Mouse (Mus musculus) adipocyte (in vitro differentiated cells): ENCODE results near the gene Cybrd1.
A peak's percentile ranks its signal among the peaks of the same experiment; 100 is the strongest.

ENCODE experiments used
- DNase-seq: peaks from one replicate; pipeline ENCODE4 v3.0.0-alpha.2; 2016; ENCODE audit warnings: low spot score

Gene Cybrd1

DNA sequence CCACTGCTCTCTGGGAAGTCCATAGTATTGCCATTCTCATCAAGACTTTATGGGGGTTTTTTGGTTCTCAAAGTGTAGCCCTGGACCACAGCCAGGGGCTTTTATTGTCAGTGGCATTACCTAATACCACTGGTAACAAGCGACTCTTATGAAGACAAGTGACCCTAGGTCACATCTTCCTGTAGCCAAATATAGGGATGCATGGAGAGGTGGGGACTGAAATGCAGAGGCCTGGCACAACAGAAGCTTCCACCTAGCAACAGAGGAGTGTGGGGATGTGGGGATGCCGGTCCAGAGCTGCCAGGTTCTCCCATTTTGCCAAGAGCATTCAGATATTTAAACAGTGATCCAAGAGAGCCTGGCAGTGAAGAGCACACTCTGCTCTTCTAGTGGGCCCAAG is 5.9 kb downstream of the Cybrd1 start:
- DNase-seq: no peak

GRCm38 (mm10) chr2:71127779-71128534 is 10.2 kb downstream of the Cybrd1 start:
- DNase-seq: no peak

DNA sequence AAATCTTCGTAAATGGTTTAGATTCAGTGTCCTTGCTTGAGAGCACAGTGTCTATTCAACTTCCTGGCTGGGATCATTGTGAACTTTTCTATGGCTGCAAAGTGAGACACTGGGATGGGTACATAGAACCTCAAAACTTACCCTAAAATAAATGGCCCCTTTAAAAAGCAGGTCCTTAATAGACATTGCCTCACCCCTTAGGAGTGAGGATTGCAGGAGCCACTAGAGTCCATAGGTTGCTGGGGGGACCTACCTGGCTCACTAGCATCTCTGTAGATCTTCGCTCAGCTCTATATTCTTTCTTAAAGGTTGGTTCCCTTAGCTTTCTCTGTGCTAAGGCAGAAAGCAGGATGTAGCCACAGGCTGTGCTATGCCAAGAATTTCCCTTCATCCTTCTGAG is 12.6 kb downstream of the Cybrd1 start:
- DNase-seq: no peak

GRCm38 (mm10) chr2:71131866-71132496 is 14.3 kb downstream of the Cybrd1 start:
- no peak for DNase-seq

DNA sequence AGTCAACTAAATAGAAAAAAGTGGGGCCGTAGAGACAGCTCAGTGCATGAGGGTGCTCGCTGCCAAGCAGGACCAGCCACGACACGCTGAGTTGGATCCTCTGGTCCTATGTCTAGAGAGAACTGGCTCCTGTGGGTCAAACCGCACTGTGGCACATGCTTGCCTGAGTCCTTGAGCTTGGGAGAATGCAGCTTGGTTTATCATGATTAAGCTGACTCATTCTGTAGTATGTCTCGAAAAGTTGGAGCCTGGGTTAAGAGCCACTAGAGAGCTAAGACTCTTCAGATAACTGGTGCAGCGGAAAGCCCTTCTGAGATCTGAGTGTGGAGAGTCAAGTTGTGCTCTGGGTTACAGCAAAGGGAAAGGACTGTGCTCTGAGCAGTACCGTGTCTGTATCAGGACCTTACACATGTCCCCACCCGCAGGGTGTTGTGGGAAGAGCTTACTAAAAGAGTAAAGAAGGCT is 16.4 kb downstream of the Cybrd1 start:
- no peak for DNase-seq

GRCm38 (mm10) chr2:71134836-71135235 is 17.1 kb downstream of the Cybrd1 start:
- DNase-seq: no peak

DNA sequence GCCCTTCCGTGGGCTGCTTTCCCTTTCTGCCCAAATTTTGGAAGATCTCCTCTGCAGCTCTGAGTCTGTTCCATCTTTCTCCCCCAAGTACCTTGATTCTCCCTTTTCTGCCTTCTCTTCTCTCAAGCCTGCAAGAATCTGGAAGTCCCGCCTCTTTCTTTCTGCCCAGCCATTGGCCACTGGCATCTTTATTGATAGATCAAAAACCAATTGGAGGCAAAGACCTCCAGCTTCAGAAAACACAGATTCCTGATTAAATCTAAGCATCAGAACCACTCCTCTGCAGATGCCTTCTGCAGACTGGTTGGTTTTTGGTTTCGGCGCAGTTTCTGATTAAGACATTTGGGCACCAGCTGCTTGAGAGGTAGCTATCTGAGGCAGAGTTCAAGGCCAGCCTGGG is 22.9 kb downstream of the Cybrd1 start:
- no peak for DNase-seq

DNA sequence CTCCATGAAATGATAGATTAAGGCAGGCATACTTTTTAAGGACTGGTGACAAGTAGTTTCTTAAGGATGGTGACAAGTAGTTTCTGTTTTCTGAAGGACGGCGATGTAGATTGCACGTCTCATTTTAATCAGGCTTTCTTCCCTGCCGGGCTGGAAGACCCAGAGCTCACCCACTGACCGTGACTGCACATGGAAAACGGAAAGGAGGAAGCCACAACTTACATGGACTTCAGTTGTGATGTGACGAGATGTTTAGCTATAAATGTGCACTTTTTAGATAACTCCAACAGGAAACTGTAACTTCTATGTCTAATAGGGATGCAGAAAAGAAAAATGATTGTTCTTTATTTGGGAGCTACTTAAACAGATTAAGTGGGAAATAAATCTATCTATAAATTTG is 24.7 kb downstream of the Cybrd1 start:
- no peak for DNase-seq

GRCm38 (mm10) chr2:71145853-71146252 is 28.1 kb downstream of the Cybrd1 start:
- DNase-seq: no peak

DNA sequence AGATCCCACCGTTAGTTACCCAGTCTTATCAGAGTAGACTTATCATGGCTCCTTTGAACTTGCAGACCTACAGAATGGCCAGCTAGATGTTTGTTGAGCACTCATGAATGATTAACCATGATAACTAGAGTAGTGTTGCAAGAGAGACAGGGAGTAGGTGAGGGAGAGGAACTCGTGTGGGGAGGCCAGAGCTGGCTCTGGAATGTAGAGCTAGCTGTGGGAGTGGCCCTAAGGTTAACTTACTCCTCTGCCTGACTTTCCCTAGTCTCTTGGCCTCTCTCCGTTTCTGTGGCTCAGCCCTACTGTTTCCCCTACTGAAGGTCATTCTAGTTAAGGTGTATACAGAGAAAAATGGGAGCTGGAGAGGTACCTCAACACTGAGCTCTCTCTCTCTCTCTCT is 28.5 kb downstream of the Cybrd1 start:
- DNase-seq: no peak

DNA sequence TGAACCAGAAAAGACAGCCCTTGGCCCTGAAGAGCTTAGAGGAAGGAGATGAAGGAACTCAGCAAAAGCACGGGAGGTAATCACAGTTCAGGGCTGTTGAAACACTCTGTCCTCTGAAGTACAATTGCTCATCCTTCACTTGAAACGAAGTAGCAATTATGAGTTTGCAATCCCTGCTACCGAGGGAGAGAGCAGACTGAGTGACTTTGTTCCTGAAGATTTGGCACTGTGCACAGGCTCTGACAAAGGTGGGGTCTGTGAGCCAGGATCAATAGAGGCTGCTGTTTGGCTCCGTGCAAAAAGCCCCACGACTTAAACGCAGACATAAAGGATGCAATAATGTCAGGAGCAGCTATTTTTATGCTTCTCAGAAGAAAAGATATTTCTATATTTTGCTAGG is 30.1 kb downstream of the Cybrd1 start:
- no peak for DNase-seq

DNA sequence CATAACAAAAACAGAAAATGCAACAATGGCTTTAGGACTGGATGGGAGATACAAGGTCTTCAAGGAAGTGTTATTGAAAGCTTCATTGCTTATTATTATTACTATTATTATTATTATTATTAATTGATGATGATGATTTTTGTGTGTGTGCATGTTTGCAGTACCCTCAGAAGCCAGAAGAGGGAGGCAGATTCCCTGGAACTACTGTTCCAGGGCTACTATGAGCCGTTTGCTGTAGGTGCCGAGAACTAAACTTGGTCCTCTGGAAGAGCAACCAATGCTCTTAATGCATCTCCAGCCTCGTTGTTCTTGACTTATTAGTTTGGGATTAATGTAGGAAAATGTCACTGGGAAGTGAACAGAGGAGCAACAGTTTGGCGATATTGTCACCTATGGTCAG is 34.4 kb downstream of the Cybrd1 start:
- DNase-seq: no peak

DNA sequence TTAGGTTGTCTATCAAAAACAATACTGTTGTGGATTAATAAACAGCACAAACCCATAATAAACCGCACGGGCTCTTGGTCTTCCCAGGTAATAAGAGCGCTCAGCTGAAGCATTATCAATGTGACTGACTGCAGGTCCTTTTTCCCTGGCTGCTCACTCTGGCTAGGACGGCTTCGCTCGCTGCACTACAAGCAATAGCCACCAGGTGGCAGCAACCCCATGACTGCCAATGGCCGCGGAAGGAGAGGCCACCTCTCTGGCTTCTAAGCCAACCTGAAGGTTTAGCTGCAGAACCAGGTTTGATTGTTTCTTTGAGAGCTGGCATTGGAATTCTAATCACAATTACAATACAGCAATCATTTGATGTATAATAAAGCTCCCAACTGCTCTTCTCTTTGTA is 37.8 kb downstream of the Cybrd1 start:
- peak; percentile 78 for DNase-seq

- no peak for DNase-seq
Observed at GRCm38 (mm10) chr2:71156446-71156845, 38.7 kb downstream of the Cybrd1 start.

DNA sequence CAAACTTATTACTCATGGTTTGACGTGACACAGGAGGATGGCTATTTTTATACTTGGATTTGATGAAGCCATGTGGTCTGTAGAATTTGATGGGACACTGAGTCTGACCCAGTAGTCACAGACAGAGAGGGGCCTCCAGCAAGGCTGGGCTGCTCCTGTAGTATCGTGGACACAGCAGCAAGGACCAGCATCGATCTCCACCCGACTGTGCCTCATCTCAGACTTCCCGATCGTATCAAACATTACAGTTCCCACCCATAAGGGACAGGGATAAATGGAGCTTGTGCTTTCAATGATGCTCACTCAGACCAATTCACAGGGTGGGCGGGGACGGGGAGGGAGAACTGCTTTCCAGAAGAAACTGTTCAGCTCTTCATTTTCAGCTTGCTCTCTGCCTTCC is 40.2 kb downstream of the Cybrd1 start:
- DNase-seq: no peak

DNA sequence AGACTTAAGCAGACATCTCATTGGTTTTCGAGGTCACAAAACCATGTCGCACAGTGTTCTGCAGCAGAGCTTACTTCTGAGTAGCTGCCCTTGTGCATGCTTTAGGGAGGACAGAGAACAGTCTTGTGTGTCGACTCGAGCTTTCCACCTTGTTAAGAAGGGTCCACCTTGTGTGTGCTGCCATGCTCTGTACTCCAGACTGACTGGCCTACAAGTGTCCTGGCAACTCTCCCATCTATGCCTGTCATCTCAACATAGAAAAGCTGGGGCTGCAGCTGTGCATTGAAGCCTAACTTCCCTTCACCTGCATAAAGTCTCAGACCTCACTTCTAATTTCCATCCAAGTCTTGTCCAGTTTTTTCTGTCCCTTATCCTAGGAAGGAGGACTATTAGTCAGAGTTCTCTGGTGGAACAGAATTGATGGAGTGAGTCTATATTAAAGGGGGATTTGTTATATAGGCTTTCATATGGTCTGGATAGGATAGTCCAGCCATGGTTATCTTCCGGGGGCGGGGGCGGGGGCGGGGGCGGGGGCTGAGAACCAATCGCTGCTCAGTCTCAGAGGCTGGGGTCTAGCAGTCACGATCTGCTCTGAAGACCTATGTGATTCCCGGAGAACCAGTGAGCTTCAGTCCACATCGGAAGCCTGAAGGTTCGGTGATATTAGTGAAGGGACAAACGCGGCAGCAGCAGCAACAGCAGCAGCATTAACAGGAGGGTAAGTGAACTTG is 42.0 kb downstream of the Cybrd1 start:
- no peak for DNase-seq

DNA sequence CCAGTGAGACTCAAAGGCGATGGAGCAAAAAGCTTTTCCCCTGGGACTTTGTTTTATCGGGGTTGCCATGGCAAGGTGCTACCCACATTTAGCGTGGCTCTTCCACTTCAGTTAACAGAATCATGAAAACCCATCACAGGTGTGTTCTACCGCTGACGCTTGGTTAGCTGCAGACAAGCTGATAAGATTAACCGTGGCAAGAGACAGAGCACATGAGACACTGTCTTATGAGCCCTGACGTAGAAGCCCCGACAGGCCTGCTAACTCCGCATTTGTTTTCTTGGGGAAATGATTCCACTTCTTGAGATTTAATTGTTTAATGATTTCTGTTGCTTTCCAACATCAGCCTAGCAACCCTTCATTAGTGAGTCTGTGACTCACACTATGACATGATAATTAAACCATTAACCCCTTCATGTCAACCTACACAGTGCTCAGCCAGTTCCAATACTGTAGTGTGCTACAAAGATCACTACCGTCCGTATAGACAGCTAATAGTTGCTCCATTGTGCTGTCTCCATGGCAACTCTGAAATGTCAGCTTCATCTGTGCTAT is 42.7 kb downstream of the Cybrd1 start:
- DNase-seq: no peak

DNA sequence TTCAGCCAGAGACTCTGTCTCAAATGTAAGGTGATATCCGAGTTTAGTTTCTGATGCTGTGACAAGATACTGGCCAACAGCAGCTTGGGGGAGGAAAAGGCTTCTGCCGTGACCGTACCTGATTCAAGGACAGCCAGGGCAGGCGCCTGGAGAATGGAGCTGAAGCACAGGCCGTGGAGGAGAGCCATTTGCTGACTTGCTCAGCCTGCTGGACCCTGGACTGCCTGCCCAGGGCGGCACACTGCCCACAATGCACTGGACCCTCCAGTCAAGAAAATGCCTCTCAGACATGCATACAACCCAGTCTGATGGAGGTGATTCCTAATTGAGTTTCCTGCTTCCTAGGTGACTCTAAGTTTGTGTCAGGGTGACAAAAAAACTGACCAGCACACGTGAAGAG is 43.8 kb downstream of the Cybrd1 start:
- DNase-seq: no peak

- DNase-seq: no peak
Observed at GRCm38 (mm10) chr2:71162831-71163621, 45.3 kb downstream of the Cybrd1 start.

GRCm38 (mm10) chr2:71167211-71167610 is 49.5 kb downstream of the Cybrd1 start:
- DNase-seq: no peak

GRCm38 (mm10) chr2:71168461-71169021 is 50.8 kb downstream of the Cybrd1 start:
- DNase-seq: peak; percentile 14

DNA sequence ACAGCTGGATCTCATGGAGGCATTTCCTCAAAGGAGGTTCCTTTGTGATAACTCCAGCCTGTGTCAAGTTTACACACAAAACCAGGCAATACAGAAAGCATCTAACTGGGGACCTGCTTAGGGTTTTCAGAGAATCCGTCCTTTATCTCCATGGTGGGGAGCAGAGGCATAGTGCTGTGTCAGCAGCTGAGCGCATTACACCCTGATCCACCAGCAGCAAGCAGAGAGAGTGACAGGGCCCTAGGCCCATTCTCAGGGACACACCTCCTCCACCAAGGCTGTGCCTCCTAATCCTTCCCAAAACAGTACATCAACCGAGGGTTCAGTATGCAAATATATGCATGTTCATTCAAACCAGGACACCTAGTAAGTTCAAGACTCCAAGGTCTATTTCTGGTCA is 55.3 kb downstream of the Cybrd1 start:
- DNase-seq: no peak
